Mouse (Mus musculus) monocyte, adult 5-6 weeks (primary cell): ENCODE data around the gene S100a14. TPM values are rescaled to one million over a fixed set of nuclear protein-coding genes. Genes with fewer than 3 reads are reported as not detected.

Experiments
- ATAC-seq: fragments of 153-309, 156-312 bp; replicated peaks from 2 replicates; pipeline ENCODE4 v1.8.0; 2017; ENCODE audit warnings: mild to moderate bottlenecking; ENCODE audit not compliant: low TSS enrichment, insufficient number of reproducible peaks, severe bottlenecking, poor library complexity, low FRiP score
- total RNA-seq: library from RNA; stranded (forward); fragments of 200-1000, 200-491, 200-594 nt; gene quantifications from 3 replicates; pipeline ENCODE4 v1.2.3, GENCODE M21; 2017

Gene S100a14
- total RNA-seq, 1 experiment from 2014 or later = not detected

GRCm38 (mm10) chr3:90576351-90577001 lies 49.8 kb downstream of the S100a14 start:
- ATAC-seq = no peak

Other genes with a start within 250 kb of the S100a14 start
- 26.9 to 46.5 TPM (median 34.1 TPM) in 3 replicates for gene Gatad2b, start 233.7 kb upstream of the S100a14 start, total RNA-seq
- gene Slc27a3, start 136.9 kb upstream of the S100a14 start, total RNA-seq = 2.1 TPM in 1 of 3 replicates, not detected in the others
- gene Ints3, start 93.2 kb upstream of the S100a14 start, total RNA-seq = 11.7 to 26.5 TPM (median 12.9 TPM) in 3 replicates
- gene Npr1, start 61.0 kb upstream of the S100a14 start, total RNA-seq = not detected in 3 replicates
- 72.4 to 84.1 TPM (median 74.7 TPM) in 3 replicates for gene Ilf2, start 50.7 kb upstream of the S100a14 start, total RNA-seq
- 52.4 to 94.4 TPM (median 62.0 TPM) in 3 replicates for gene Snapin, start 35.8 kb upstream of the S100a14 start, total RNA-seq
- 65.3 to 100 TPM (median 80.3 TPM) in 3 replicates for gene Chtop, start 17.4 kb upstream of the S100a14 start, total RNA-seq
- gene S100a1, start 12.5 kb upstream of the S100a14 start, total RNA-seq = 24.0 to 71.5 TPM (median 39.2 TPM) in 3 replicates
- 111 to 176 TPM (median 141 TPM) in 3 replicates for gene S100a13, start 12.4 kb upstream of the S100a14 start, total RNA-seq
- not detected in 3 replicates for gene S100a16, start 10.4 kb downstream of the S100a14 start, total RNA-seq
- gene S100a3, start 33.7 kb downstream of the S100a14 start, total RNA-seq = not detected in 3 replicates
- gene S100a2, start 63.4 kb downstream of the S100a14 start, total RNA-seq = not detected in 3 replicates
- gene Gm42674, start 75.0 kb downstream of the S100a14 start, total RNA-seq = not detected in 3 replicates
- gene S100a4, start 76.9 kb downstream of the S100a14 start, total RNA-seq = 562 to 1,115 TPM (median 1,082 TPM) in 3 replicates
- gene S100a5, start 81.7 kb downstream of the S100a14 start, total RNA-seq = not detected in 3 replicates
- gene S100a6, start 86.0 kb downstream of the S100a14 start, total RNA-seq = 318 to 564 TPM (median 521 TPM) in 3 replicates
- 0.58 TPM in 1 of 3 replicates, not detected in the others for gene S100a7a, start 127.2 kb downstream of the S100a14 start, total RNA-seq
- 3.4 to 52.7 TPM (median 15.1 TPM) in 3 replicates for gene S100a8, start 142.1 kb downstream of the S100a14 start, total RNA-seq
- 6.2 to 33.7 TPM (median 31.4 TPM) in 3 replicates for gene S100a9, start 168.9 kb downstream of the S100a14 start, total RNA-seq
- gene Pglyrp4, start 200.1 kb downstream of the S100a14 start, total RNA-seq = not detected in 3 replicates